Mouse (Mus musculus): ENCODE measurements around the gene Hk1.
A peak's percentile ranks its signal among the peaks of the same experiment; 100 is the strongest.

The Hk1 gene

DNA sequence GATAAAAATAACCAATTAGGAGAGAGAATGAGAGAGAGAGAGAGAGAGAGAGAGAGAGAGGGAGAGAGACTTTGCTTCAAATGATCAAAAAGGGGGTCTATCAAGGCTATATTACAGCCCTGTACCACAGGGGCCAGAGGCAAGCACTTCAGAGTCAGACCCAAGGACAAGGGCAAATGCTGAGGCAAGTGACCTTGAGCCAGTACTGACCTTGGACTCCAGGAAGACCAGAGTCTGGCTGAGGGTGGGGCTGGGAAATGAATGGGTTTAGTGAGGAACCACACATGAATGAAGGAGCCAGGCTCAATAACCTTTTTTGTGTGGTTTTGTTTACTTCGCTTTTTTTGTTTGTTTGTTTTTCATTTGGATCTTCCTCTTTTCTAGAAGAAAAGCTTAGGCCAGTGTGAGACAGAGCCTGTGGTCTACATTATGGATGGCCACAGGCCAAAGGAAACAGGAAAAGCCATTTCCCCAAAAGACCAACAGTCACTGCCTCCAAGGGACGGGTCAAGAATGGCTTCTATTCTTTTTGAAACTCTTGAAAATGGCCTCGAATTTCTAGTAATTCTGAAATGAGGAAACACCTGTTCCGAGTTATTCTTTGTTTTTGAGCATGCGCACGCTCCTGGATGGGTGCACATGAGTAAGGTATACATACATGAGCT lies 92.1 kb downstream of the Hk1 start:
- 0 out of 2 replicates have a peak, but pooled peaks cover 4% of the 10 kb centered on the region for H3K27me3 ChIP-seq (ENCODE audit: insufficient read depth, low read length)
- H3K36me3 ChIP-seq (ENCODE audit: insufficient read depth, low read length), result peaks cover 25% of the 10 kb centered on the region
- peak overlapping the region; percentile 21; the same call in 1 of the 2 replicates for H3K4me3 ChIP-seq (replicated peaks; ENCODE audit: low read length)
- peaks cover 72% of the 10 kb centered on the region for H3K4me1 ChIP-seq (replicated peaks; ENCODE audit: low read depth, low read length)
- no peak for TF ChIP-seq CTCF (conservative IDR thresholded peaks at IDR 0.05; ENCODE audit: low read length)
- TF ChIP-seq NANOG (IDR thresholded peaks at IDR 0.05; ENCODE audit: borderline replicate concordance, low read length), result no peak
- TF ChIP-seq POU5F1 (IDR thresholded peaks at IDR 0.05; ENCODE audit: borderline replicate concordance, low read length), result no peak
- H3K9me3 ChIP-seq (ENCODE audit: low read length), result no peaks in the 10 kb centered on the region

DNA sequence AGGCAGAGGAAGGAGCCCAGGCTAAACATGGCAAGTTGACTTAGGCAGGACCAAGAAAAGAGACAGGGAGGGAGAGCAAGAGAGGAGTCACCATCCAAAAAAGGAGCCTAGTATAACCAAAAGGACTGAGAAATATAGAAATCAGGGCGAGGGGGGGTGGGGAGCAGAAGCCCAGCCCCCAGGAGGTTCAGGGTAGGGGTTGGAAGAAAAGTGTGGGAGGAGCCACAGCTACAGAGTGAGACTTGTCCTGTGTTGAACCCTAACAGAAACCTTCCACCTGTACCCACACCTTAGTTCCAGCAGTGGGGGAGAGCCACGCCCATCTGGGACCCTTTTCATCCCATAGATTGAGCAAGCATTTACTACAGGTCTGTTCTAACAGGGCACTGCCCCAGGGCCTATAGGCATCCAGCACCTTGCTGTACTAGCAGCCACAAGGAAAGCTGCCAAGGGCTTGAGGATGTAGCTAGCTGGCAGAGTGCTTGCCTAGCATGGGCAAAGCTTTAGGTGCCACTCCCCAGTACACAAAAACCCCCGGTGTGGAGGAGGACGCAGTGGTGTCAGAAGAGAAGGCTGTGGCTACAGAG lies 96.4 kb downstream of the Hk1 start:
- Histone ChIP-seq H3K4me1 (replicated peaks; ENCODE audit: low read depth, low read length) (peaks cover 77% of the 10 kb centered on the region), H3K4me3 (replicated peaks; ENCODE audit: low read length) (peak overlapping the region; percentile 18)

GRCm38 (mm10) chr10:62282782-62283181 lies 96.9 kb downstream of the Hk1 start:
- Histone ChIP-seq H3K4me3 (replicated peaks; ENCODE audit: low read length) (peak overlapping the region; percentile 18; the same call in 1 of the 2 replicates), H3K36me3 (ENCODE audit: insufficient read depth, low read length) (peaks cover 38% of the 10 kb centered on the region), H3K4me1 (replicated peaks; ENCODE audit: low read depth, low read length) (peaks cover 72% of the 10 kb centered on the region), H3K9me3 (ENCODE audit: low read length) (no peaks in the 10 kb centered on the region), H3K27me3 (ENCODE audit: insufficient read depth, low read length) (no peaks in the 10 kb centered on the region)
- TF ChIP-seq NANOG (IDR thresholded peaks at IDR 0.05; ENCODE audit: borderline replicate concordance, low read length) (no peak), CTCF (conservative IDR thresholded peaks at IDR 0.05; ENCODE audit: low read length) (no peak)

More for the DNA sequence above, 96.4 kb downstream of the Hk1 start:
- Histone ChIP-seq H3K9me3 (ENCODE audit: low read length) (no peaks in the 10 kb centered on the region), H3K36me3 (ENCODE audit: insufficient read depth, low read length) (peaks cover 38% of the 10 kb centered on the region), H3K27me3 (ENCODE audit: insufficient read depth, low read length) (no peaks in the 10 kb centered on the region)
- TF ChIP-seq POU5F1 (IDR thresholded peaks at IDR 0.05; ENCODE audit: borderline replicate concordance, low read length) (no peak), CTCF (conservative IDR thresholded peaks at IDR 0.05; ENCODE audit: low read length) (no peak), NANOG (IDR thresholded peaks at IDR 0.05; ENCODE audit: borderline replicate concordance, low read length) (no peak)

GRCm38 (mm10) chr10:62279671-62280070 lies 100.0 kb downstream of the Hk1 start:
- H3K4me1 ChIP-seq (replicated peaks; ENCODE audit: low read depth, low read length), result peaks cover 47% of the 10 kb centered on the region
- no peaks in the 10 kb centered on the region for H3K9me3 ChIP-seq (ENCODE audit: low read length)
- H3K4me3 ChIP-seq (replicated peaks; ENCODE audit: low read length), result no peak overlapping the region
- TF ChIP-seq NANOG (IDR thresholded peaks at IDR 0.05; ENCODE audit: borderline replicate concordance, low read length) (no peak), POU5F1 (IDR thresholded peaks at IDR 0.05; ENCODE audit: borderline replicate concordance, low read length) (no peak), CTCF (conservative IDR thresholded peaks at IDR 0.05; ENCODE audit: low read length) (no peak)
- no peaks in the 10 kb centered on the region for H3K27me3 ChIP-seq (ENCODE audit: insufficient read depth, low read length)
- peaks cover 34% of the 10 kb centered on the region for H3K36me3 ChIP-seq (ENCODE audit: insufficient read depth, low read length)

DNA sequence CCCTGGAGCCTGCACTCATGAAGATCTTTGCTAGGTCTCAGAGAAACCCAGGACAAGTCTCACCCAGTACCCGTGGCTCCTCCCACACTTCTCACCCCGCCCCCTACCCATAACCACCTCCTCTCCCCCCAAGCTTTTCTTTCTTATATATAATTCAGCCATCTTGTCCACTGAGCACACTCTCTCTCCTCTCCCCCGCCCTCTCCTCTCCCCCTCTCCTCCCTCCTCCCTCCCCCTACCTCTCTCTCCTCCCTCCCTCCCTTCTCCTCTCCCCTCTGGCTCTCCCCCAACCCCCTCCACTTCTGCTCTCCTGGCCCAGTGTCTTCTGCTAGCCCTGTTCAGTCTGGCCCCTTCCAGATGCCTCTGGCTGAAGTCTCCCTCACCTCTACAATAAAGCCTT lies 100.6 kb downstream of the Hk1 start:
- Histone ChIP-seq H3K36me3 (ENCODE audit: insufficient read depth, low read length) (peaks cover 37% of the 10 kb centered on the region), H3K27me3 (ENCODE audit: insufficient read depth, low read length) (no peaks in the 10 kb centered on the region), H3K9me3 (ENCODE audit: low read length) (no peaks in the 10 kb centered on the region), H3K4me3 (replicated peaks; ENCODE audit: low read length) (no peak overlapping the region), H3K4me1 (replicated peaks; ENCODE audit: low read depth, low read length) (peaks cover 41% of the 10 kb centered on the region)
- TF ChIP-seq NANOG (IDR thresholded peaks at IDR 0.05; ENCODE audit: borderline replicate concordance, low read length), result no peak
- TF ChIP-seq POU5F1 (IDR thresholded peaks at IDR 0.05; ENCODE audit: borderline replicate concordance, low read length), result no peak
- no peak for TF ChIP-seq CTCF (conservative IDR thresholded peaks at IDR 0.05; ENCODE audit: low read length)

DNA sequence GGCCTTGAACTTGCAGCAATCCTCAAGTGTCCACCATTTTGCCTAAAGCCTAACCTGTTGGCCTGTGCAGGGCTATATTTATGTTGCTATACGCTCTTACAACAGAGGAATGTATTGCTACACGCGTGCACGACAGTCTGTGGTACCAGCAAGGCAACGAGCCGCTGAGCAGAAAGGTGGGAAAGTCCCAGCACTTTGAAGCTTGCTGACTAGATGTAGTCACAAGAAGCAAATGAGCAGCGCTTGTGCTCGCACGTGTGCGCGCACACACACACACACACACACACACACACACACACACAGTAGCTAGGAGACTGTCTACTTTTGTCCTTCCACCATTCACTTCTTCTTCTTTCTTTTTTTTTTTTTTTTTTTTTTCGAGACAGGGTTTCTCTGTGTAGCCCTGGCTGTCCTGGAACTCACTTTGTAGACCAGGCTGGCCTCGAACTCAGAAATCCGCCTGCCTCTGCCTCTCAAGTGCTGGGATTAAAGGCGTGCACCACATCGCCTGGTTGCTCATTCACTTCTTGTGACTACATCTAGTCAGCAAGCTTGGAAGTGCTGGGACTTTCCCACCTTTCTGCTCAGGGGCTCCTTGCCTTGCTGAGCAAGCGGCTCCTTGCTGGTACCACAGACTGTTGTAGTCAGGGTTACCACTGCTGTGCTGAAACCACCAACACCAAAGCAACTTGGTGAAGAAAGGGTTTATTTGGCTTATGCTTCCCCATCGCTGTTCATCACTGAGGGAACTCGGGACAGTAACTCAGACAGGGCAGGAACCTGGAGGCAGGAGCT lies 102.0 kb downstream of the Hk1 start:
- no peak for TF ChIP-seq POU5F1 (IDR thresholded peaks at IDR 0.05; ENCODE audit: borderline replicate concordance, low read length)
- TF ChIP-seq NANOG (IDR thresholded peaks at IDR 0.05; ENCODE audit: borderline replicate concordance, low read length), result no peak
- TF ChIP-seq CTCF (conservative IDR thresholded peaks at IDR 0.05; ENCODE audit: low read length), result no peak
- H3K4me3 ChIP-seq (replicated peaks; ENCODE audit: low read length), result no peak overlapping the region
- H3K36me3 ChIP-seq (ENCODE audit: insufficient read depth, low read length), result peaks cover 45% of the 10 kb centered on the region
- H3K4me1 ChIP-seq (replicated peaks; ENCODE audit: low read depth, low read length), result peaks cover 27% of the 10 kb centered on the region
- no peaks in the 10 kb centered on the region for H3K27me3 ChIP-seq (ENCODE audit: insufficient read depth, low read length)
- no peaks in the 10 kb centered on the region for H3K9me3 ChIP-seq (ENCODE audit: low read length)

DNA sequence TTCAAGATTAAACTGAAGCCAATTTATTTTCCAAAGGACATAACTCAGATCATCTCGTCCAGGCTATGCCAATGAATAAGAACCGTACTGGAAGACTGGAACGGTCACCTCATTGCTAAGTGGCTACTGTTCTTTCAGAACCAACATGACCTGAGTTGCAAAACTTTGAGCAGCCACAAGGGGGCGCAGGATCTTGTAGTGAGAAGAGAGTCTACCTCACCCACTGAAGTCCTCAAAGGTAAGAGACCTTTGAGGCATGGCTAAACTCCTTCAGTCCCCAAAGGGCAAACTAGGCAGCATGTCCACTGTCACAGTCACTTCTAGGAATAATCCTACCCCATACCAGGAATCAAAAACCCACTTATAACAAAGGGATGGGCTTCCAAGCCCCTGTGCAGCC lies 104.5 kb downstream of the Hk1 start:
- Histone ChIP-seq H3K4me3 (replicated peaks; ENCODE audit: low read length) (no peak overlapping the region), H3K9me3 (ENCODE audit: low read length) (no peaks in the 10 kb centered on the region), H3K36me3 (ENCODE audit: insufficient read depth, low read length) (peaks cover 39% of the 10 kb centered on the region), H3K4me1 (replicated peaks; ENCODE audit: low read depth, low read length) (peaks cover 23% of the 10 kb centered on the region), H3K27me3 (ENCODE audit: insufficient read depth, low read length) (peaks cover 9% of the 10 kb centered on the region; the same call in 1 of the 2 replicates)
- TF ChIP-seq POU5F1 (IDR thresholded peaks at IDR 0.05; ENCODE audit: borderline replicate concordance, low read length) (no peak), CTCF (conservative IDR thresholded peaks at IDR 0.05; ENCODE audit: low read length) (peak; percentile 77)

- H3K36me3 ChIP-seq (ENCODE audit: insufficient read depth, low read length), result peaks cover 19% of the 10 kb centered on the region
- TF ChIP-seq POU5F1 (IDR thresholded peaks at IDR 0.05; ENCODE audit: borderline replicate concordance, low read length) (no peak), CTCF (conservative IDR thresholded peaks at IDR 0.05; ENCODE audit: low read length) (no peak), NANOG (IDR thresholded peaks at IDR 0.05; ENCODE audit: borderline replicate concordance, low read length) (no peak)
- H3K27me3 ChIP-seq (ENCODE audit: insufficient read depth, low read length), result peaks cover 25% of the 10 kb centered on the region
- no peaks in the 10 kb centered on the region for H3K9me3 ChIP-seq (ENCODE audit: low read length)
- H3K4me1 ChIP-seq (replicated peaks; ENCODE audit: low read depth, low read length), result peaks cover 32% of the 10 kb centered on the region
- peak overlapping the region; percentile 68 for H3K4me3 ChIP-seq (replicated peaks; ENCODE audit: low read length)
Measured at GRCm38 (mm10) chr10:62269278-62269677, 110.4 kb downstream of the Hk1 start.

Data from E14TG2a.4 (cell line).